Mouse (Mus musculus) kidney, postnatal 4 days (tissue): ENCODE measurements around the gene Grk3.

Source experiments
- DNase-seq, 2 experiments: peaks; one replicate each; pipeline ENCODE4 v3.0.0; 2021; ENCODE audit warnings: mixed read lengths in 2 of 2

Gene Grk3

GRCm38 (mm10) chr5:112932878-112933567 lies 82.6 kb downstream of the Grk3 start:
- DNase-seq: no peak

- no peak for DNase-seq
Observed at GRCm38 (mm10) chr5:112931901-112932300, 83.7 kb downstream of the Grk3 start.

GRCm38 (mm10) chr5:112928201-112928881 lies 87.2 kb downstream of the Grk3 start:
- DNase-seq: peak; percentile 49 to 69

GRCm38 (mm10) chr5:112925422-112925821 lies 90.2 kb downstream of the Grk3 start:
- no peak for DNase-seq

- DNase-seq: no peak
Observed at GRCm38 (mm10) chr5:112924806-112925205, 90.8 kb downstream of the Grk3 start.

GRCm38 (mm10) chr5:112923841-112924240 lies 91.8 kb downstream of the Grk3 start:
- no peak for DNase-seq

- DNase-seq: peak in 1 of 2 experiments; percentile 17
Observed at GRCm38 (mm10) chr5:112921914-112922313, 93.7 kb downstream of the Grk3 start.

GRCm38 (mm10) chr5:112910381-112910780 lies 105.2 kb downstream of the Grk3 start:
- no peak for DNase-seq

GRCm38 (mm10) chr5:112908169-112908614 lies 107.4 kb downstream of the Grk3 start:
- peak in 1 of 2 experiments; percentile 46 for DNase-seq

- DNase-seq: no peak
Observed at GRCm38 (mm10) chr5:112907504-112907903, 108.1 kb downstream of the Grk3 start.

GRCm38 (mm10) chr5:112895674-112896654 lies 119.6 kb downstream of the Grk3 start, which contains the start of gene Myo18b:
Gene Myo18b (minus strand): TSS chr5:112896362.
- DNase-seq: no peak

- no peak for DNase-seq
Observed at GRCm38 (mm10) chr5:112893462-112894060, 122.0 kb downstream of the Grk3 start.

- no peak for DNase-seq
Observed at GRCm38 (mm10) chr5:112892411-112892810, 123.2 kb downstream of the Grk3 start.

GRCm38 (mm10) chr5:112888651-112889050 lies 126.9 kb downstream of the Grk3 start:
- DNase-seq: no peak

GRCm38 (mm10) chr5:112886687-112887491 lies 128.7 kb downstream of the Grk3 start:
- DNase-seq: peak; percentile 39 to 55

GRCm38 (mm10) chr5:112877391-112878115 lies 138.0 kb downstream of the Grk3 start:
- no peak for DNase-seq

GRCm38 (mm10) chr5:112876846-112877390 lies 138.7 kb downstream of the Grk3 start:
- peak; percentile 47 to 56 for DNase-seq

GRCm38 (mm10) chr5:112872999-112873398 lies 142.6 kb downstream of the Grk3 start:
- DNase-seq: no peak

- peak; percentile 88 to 90 for DNase-seq
Observed at GRCm38 (mm10) chr5:112870729-112871128, 144.9 kb downstream of the Grk3 start.

- DNase-seq: no peak
Observed at GRCm38 (mm10) chr5:112868620-112869019, 147.0 kb downstream of the Grk3 start.
